Mouse (Mus musculus): ENCODE results near the gene Ppp1r13b. TPM values are rescaled to one million over a fixed set of nuclear protein-coding genes. Genes with fewer than 3 reads are reported as not detected.

The Ppp1r13b gene
- total and polyA plus RNA-seq, 2 experiments from 2014 or later: 36.5 to 57.4 TPM

DNA sequence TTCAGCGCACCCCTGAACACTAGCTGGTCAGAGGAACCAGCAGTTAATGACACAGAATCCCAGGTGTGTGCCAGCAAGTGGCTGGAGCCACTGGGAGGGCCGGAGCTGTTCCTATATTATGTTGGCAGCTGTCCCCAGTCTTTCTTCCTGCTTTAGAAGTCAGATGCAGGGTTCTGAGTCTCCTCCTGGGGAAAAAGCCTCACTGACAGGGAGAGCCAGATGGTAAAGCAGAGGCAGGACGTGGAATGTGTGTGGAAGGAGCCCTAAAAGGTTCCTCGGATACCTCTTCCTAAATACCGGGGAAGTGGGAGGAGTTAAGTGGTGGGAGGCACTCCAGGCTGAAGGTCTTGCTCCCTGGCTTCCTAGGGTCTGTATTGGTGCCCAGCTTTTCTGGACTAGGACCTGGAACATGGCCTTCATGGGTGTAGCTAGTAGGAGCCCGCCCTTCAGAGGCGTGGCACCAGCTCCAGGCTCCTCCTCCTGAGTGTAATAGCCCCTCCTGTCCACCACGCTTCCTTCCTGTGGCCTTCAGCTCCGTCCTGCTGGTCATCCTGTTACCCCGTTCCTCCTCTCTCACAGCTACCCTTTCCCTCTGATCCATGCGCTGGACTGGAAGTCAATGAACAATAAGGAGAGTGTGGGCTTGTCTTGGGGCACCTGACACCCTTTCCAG lies 25.3 kb upstream of the Ppp1r13b start:
- Histone ChIP-seq H3K27me3 (ENCODE audit: insufficient read depth, low read length) (no peaks in the 10 kb centered on the region), H3K4me3 (ENCODE audit: low read length) (no peak overlapping the region), H3K4me2 (ENCODE audit: low read depth, low read length) (no peak overlapping the region), H3K9ac (replicated peaks; ENCODE audit: low read length) (no peak overlapping the region), H3K4me1 (ENCODE audit: insufficient read depth, low read length) (peaks cover 2% of the 10 kb centered on the region; the same call in 1 of the 2 replicates), H3K27ac (no peak overlapping the region), H3K36me3 (ENCODE audit: insufficient read depth, low read length) (no peaks in the 10 kb centered on the region), H3K9me3 (ENCODE audit: low read length) (no peaks in the 10 kb centered on the region)
- 61% methylated on average over 11 of the region's 11 CpGs for WGBS
- ATAC-seq: no peak
- TF ChIP-seq CTCF (IDR thresholded peaks at IDR 0.05; ENCODE audit: low read depth): 0 out of 2 replicates have a peak, but pooled peaks have one; percentile 2
- DNase-seq (ENCODE audit: low spot score): no peak

DNA sequence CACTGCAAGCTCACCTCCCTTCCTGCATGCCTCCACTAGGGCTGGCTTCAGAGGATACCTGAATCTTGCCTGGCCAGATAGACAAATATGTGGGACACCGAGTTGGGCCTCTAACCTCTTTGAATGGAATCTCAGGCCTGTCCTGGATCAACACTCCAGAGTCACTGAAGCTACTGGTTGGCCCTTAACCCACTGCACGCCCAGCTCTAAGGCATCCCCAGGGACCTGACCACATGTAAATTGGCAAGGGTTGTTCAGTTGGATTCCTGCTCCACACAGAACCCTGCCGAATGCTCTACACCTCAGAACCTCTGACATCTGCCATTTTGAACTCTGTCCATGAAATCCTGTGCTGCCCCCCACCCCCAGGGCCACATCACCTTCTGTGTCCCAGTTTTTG lies 24.6 kb upstream of the Ppp1r13b start:
- ATAC-seq: no peak
- H3K36me3 ChIP-seq (ENCODE audit: insufficient read depth, low read length): no peaks in the 10 kb centered on the region
- 73% methylated on average over 3 of the region's 3 CpGs for WGBS
- no peak for DNase-seq (ENCODE audit: low spot score)
- no peak overlapping the region for H3K4me2 ChIP-seq (ENCODE audit: low read depth, low read length)
- no peak for TF ChIP-seq CTCF (IDR thresholded peaks at IDR 0.05; ENCODE audit: low read depth)
- H3K9ac ChIP-seq (replicated peaks; ENCODE audit: low read length): no peak overlapping the region
- H3K4me1 ChIP-seq (ENCODE audit: insufficient read depth, low read length): peaks cover 7% of the 10 kb centered on the region
- no peaks in the 10 kb centered on the region for H3K9me3 ChIP-seq (ENCODE audit: low read length)
- H3K27me3 ChIP-seq (ENCODE audit: insufficient read depth, low read length): no peaks in the 10 kb centered on the region
- no peak overlapping the region for H3K4me3 ChIP-seq (ENCODE audit: low read length)
- H3K27ac ChIP-seq: no peak overlapping the region

DNA sequence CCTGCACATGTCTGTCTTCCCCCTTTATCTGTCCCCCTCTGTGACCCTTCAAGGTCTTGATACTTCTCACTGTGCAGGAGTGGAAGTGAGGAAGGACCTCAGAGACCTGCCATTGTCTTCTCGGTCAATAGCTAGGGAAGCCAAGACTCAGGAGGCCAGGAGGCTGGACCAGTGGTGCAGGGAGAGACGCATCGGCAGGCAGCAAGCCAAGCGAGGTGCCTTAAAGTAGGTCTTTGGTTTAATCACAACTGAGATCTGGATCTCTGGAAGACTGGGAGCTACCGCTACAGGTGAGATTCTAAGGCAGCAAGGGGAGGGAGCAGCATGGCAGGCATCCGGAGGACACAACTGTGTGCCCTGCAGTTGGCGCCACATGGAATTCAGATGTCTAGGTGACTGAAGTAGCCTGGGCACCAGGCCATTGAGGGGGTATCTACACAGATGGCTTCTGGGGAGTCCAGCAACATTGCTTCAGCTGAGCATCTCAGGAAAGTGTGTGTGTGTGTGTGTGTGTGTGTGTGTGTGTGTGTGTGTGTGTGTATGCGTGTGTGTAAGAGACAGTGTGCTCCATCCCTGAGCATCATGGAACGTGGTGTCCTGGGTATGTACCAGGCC lies 23.6 kb upstream of the Ppp1r13b start:
- Histone ChIP-seq H3K36me3 (ENCODE audit: insufficient read depth, low read length) (no peaks in the 10 kb centered on the region), H3K4me3 (ENCODE audit: low read length) (no peak overlapping the region), H3K4me2 (ENCODE audit: low read depth, low read length) (no peak overlapping the region), H3K9me3 (ENCODE audit: low read length) (no peaks in the 10 kb centered on the region), H3K9ac (replicated peaks; ENCODE audit: low read length) (no peak overlapping the region), H3K27me3 (ENCODE audit: insufficient read depth, low read length) (no peaks in the 10 kb centered on the region), H3K27ac (no peak overlapping the region), H3K4me1 (ENCODE audit: insufficient read depth, low read length) (peaks cover 10% of the 10 kb centered on the region)
- no peak for ATAC-seq
- 82% methylated on average over 9 of the region's 9 CpGs for whole genome bisulfite sequencing
- DNase-seq (ENCODE audit: low spot score): no peak
- TF ChIP-seq CTCF (IDR thresholded peaks at IDR 0.05; ENCODE audit: low read depth): no peak

DNA sequence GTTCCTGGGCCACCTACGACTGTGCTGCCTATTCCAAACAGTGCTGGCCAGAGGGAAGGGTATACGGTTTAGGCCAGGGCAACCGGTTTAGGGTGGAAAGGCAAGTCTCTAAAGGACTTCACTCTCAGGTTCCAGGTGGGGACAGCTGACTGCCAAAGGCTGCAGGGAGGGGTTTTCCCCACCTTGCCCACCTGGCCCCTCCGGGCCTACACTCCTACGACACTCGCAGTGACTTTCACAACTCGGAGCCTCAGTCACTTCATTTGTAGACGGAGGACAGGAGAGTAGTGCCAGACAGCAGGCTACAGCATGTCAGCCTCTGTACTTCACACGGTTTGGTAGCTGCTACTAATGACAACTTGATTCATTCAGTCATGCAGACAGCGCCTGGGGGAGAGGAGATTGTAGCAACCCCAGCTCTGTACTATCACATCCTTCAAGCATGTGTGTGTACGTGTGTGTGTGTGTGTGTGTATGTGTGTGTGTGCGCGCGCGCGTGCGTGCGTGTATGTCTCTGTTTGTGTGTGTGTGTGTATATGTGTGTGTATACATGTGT lies 20.6 kb upstream of the Ppp1r13b start:
- Histone ChIP-seq H3K9me3 (ENCODE audit: low read length) (no peaks in the 10 kb centered on the region), H3K27me3 (ENCODE audit: insufficient read depth, low read length) (no peaks in the 10 kb centered on the region), H3K4me1 (ENCODE audit: insufficient read depth, low read length) (peaks cover 10% of the 10 kb centered on the region), H3K27ac (no peak overlapping the region), H3K9ac (replicated peaks; ENCODE audit: low read length) (no peak overlapping the region), H3K4me3 (ENCODE audit: low read length) (no peak overlapping the region), H3K4me2 (ENCODE audit: low read depth, low read length) (no peak overlapping the region), H3K36me3 (ENCODE audit: insufficient read depth, low read length) (no peaks in the 10 kb centered on the region)
- DNase-seq (ENCODE audit: low spot score) (no peak), ATAC-seq (no peak)
- TF ChIP-seq CTCF (IDR thresholded peaks at IDR 0.05; ENCODE audit: low read depth): no peak
- WGBS: 79% methylated on average over 18 of the region's 18 CpGs

DNA sequence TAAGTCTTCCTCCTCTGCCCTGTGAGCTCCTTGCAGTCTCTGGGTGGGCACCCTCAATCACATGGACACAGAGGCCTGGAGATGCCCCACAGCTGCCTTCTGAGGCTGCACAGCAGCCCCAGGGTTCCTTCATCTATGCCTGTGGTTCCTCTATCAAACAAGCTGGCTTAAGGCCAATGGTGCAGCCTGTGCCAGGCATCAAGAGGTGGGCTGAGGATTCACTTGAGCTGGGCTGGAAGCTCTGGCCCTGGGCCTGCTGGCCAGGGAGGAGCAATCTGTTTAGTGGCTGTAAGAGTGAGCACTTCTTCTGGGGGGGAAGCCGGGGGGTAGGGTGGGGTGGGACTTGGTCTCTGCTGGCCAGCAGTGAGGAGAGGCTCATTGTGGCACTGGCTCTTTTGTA lies 19.4 kb upstream of the Ppp1r13b start:
- H3K4me2 ChIP-seq (ENCODE audit: low read depth, low read length): no peak overlapping the region
- WGBS: 62% methylated on average over 1 of the region's 1 CpGs
- no peak for TF ChIP-seq CTCF (IDR thresholded peaks at IDR 0.05; ENCODE audit: low read depth)
- DNase-seq (ENCODE audit: low spot score) (peak; percentile 80), ATAC-seq (peak; percentile 65; the same call in 1 of the 2 replicates)
- H3K27ac ChIP-seq: peak overlapping the region; percentile 54; the same call in 1 of the 2 replicates
- no peaks in the 10 kb centered on the region for H3K27me3 ChIP-seq (ENCODE audit: insufficient read depth, low read length)
- H3K4me1 ChIP-seq (ENCODE audit: insufficient read depth, low read length): peaks cover 10% of the 10 kb centered on the region
- H3K9me3 ChIP-seq (ENCODE audit: low read length): no peaks in the 10 kb centered on the region
- no peak overlapping the region for H3K4me3 ChIP-seq (ENCODE audit: low read length)
- H3K9ac ChIP-seq (replicated peaks; ENCODE audit: low read length): no peak overlapping the region
- H3K36me3 ChIP-seq (ENCODE audit: insufficient read depth, low read length): no peaks in the 10 kb centered on the region

DNA sequence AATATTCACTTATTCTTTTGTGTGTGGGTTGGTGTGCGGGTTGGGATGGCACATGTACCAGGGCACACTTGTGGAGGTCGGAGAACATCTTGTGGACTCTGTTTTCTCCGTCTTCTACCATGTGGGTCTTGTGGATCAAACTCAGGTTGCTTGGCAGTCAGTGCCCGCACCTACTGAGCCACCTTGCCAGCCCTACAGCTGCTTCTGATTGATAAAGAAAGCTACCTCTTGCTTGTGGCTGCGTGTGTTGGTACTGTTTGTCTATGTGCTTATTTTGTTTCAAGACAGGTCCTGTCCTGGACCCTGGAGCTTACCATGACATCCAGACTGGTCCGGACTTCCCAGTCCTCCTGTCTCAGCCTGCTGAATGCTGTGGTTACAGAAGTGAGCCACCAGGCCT lies 15.2 kb upstream of the Ppp1r13b start:
- H3K36me3 ChIP-seq (ENCODE audit: insufficient read depth, low read length): no peaks in the 10 kb centered on the region
- 88% methylated on average over 6 of the region's 6 CpGs for WGBS
- no peak overlapping the region for H3K27ac ChIP-seq
- no peaks in the 10 kb centered on the region for H3K9me3 ChIP-seq (ENCODE audit: low read length)
- no peaks in the 10 kb centered on the region for H3K27me3 ChIP-seq (ENCODE audit: insufficient read depth, low read length)
- ATAC-seq (no peak), DNase-seq (ENCODE audit: low spot score) (no peak)
- no peak for TF ChIP-seq CTCF (IDR thresholded peaks at IDR 0.05; ENCODE audit: low read depth)
- no peak overlapping the region for H3K4me2 ChIP-seq (ENCODE audit: low read depth, low read length)
- H3K9ac ChIP-seq (replicated peaks; ENCODE audit: low read length): no peak overlapping the region
- peaks cover 8% of the 10 kb centered on the region for H3K4me1 ChIP-seq (ENCODE audit: insufficient read depth, low read length)
- H3K4me3 ChIP-seq (ENCODE audit: low read length): no peak overlapping the region

DNA sequence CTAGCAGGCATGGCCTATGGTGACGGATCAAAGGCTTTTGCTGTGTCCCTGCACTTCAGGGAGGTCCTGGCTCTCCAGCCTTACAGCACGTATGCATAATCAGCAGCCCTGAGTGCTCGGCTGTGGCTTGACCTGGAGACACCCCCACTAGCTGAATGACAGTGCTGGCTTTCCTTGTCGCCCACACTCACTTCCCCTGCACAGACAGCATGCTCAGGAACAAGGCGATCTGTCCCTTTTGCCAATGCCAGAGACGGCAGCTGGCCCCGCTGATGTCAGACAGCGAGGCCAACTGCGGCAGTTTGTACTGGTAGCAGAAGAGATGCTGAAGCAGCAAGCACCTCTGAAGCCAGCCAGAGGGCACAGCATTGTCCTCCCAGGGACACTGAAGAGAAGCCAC lies 12.1 kb upstream of the Ppp1r13b start:
- Histone ChIP-seq H3K36me3 (ENCODE audit: insufficient read depth, low read length) (no peaks in the 10 kb centered on the region), H3K27me3 (ENCODE audit: insufficient read depth, low read length) (no peaks in the 10 kb centered on the region), H3K9ac (replicated peaks; ENCODE audit: low read length) (no peak overlapping the region), H3K9me3 (ENCODE audit: low read length) (no peaks in the 10 kb centered on the region), H3K27ac (peak overlapping the region; percentile 62), H3K4me2 (ENCODE audit: low read depth, low read length) (no peak overlapping the region), H3K4me1 (ENCODE audit: insufficient read depth, low read length) (no peaks in the 10 kb centered on the region), H3K4me3 (ENCODE audit: low read length) (no peak overlapping the region)
- ATAC-seq (peak; percentile 74), DNase-seq (ENCODE audit: low spot score) (peak; percentile 76)
- WGBS: 33% methylated on average over 9 of the region's 9 CpGs
- no peak for TF ChIP-seq CTCF (IDR thresholded peaks at IDR 0.05; ENCODE audit: low read depth)
